Mouse (Mus musculus) forebrain, postnatal 0 days (tissue): ENCODE results near the gene Ndst2. TPM values are rescaled to one million over a fixed set of nuclear protein-coding genes. Genes with fewer than 3 reads are reported as not detected.

Experiments used
- ATAC-seq: fragments of 200-750 bp; cut with Nextera tagmentation; 2 replicates; pipeline ENCODE4 v1.8.0; 2017; ENCODE audit warnings: mild to moderate bottlenecking, moderate library complexity
- DNase-seq: peaks from one replicate; pipeline ENCODE4 v3.0.0-alpha.2; 2015
- H3K27ac ChIP-seq: fragments of 300-500 bp; sonication (generic); 2 replicates; pipeline ENCODE4 v1.5.1; 2014; ENCODE audit warnings: low read depth, mild to moderate bottlenecking, antibody characterized with exemption, low read length, moderate library complexity, mixed read lengths
- H3K27me3 ChIP-seq: fragments of 300-500 bp; sonication (generic); 2 replicates; pipeline ENCODE4 v1.6.1; 2014; ENCODE audit warnings: mild to moderate bottlenecking, low read length, mixed read lengths; ENCODE audit not compliant: insufficient read depth
- H3K36me3 ChIP-seq: fragments of 300-500 bp; sonication (generic); 2 replicates; pipeline ENCODE4 v1.6.1; 2014; ENCODE audit warnings: mild to moderate bottlenecking, moderate library complexity; ENCODE audit not compliant: insufficient read depth
- H3K4me1 ChIP-seq: fragments of 300-500 bp; sonication (generic); 2 replicates; pipeline ENCODE4 v1.6.1; 2014; ENCODE audit warnings: antibody characterized with exemption; ENCODE audit not compliant: insufficient read depth
- H3K4me2 ChIP-seq: fragments of 300-500 bp; sonication (generic); 2 replicates; pipeline ENCODE4 v1.6.1; 2014; ENCODE audit warnings: low read depth, mild to moderate bottlenecking, moderate library complexity
- H3K4me3 ChIP-seq: fragments of 300-500 bp; sonication (generic); 2 replicates; pipeline ENCODE4 v1.5.1; 2014; ENCODE audit warnings: low read depth, low read length, mixed read lengths
- H3K9ac ChIP-seq: fragments of 300-500 bp; sonication (generic); 2 replicates; pipeline ENCODE4 v1.6.1; 2014; ENCODE audit warnings: mild to moderate bottlenecking
- H3K9me3 ChIP-seq: fragments of 300-500 bp; sonication (generic); 2 replicates; pipeline ENCODE4 v1.6.1; 2016; ENCODE audit warnings: low read length
- CTCF ChIP-seq: sonication (generic); IDR thresholded peaks from 2 replicates; pipeline ENCODE4 v1.5.1; 2016; ENCODE audit warnings: antibody characterized with exemption, control low read depth, low read depth
- WGBS: fragments of 180-500 bp; shearing (Covaris S2); extraction: QIAGEN DNeasy Blood & Tissue Kit; methylation state at CpG from one replicate; pipeline ENCODE4 v1.1.7; 2014; 5-methylcytosine and 5-hydroxymethylcytosine counted together
- polyA plus RNA-seq: library from polyadenylated mRNA; unstranded; fragments of >200 nt; fragmentation: Nextera tagmentation; extraction: Ambion mirVana; gene quantifications from 2 replicates; pipeline ENCODE4 v1.2.1, GENCODE M21; 2015
- total RNA-seq: library from RNA; depleted of rRNA; stranded (reverse); fragments of >200 nt; gene quantifications from 2 replicates; pipeline ENCODE4 v1.2.3, GENCODE M21; 2014

The Ndst2 gene
- total and polyA plus RNA-seq, 2 experiments from 2014 or later = 11.2 to 25.0 TPM

GRCm38 (mm10) chr14:20772808-20773207, 38.4 kb upstream of the Ndst2 start:
- H3K4me3 ChIP-seq = no peak overlapping the region
- no peaks in the 10 kb centered on the region for H3K27me3 ChIP-seq
- no peak for ATAC-seq
- 71% methylated on average over 6 of the region's 6 CpGs for WGBS
- no peak overlapping the region for H3K9ac ChIP-seq
- no peaks in the 10 kb centered on the region for H3K4me1 ChIP-seq
- no peak overlapping the region for H3K4me2 ChIP-seq
- TF ChIP-seq CTCF = no peak
- H3K36me3 ChIP-seq = peaks cover 11% of the 10 kb centered on the region
- no peak for DNase-seq
- H3K9me3 ChIP-seq = no peaks in the 10 kb centered on the region
- H3K27ac ChIP-seq = no peak overlapping the region

GRCm38 (mm10) chr14:20771941-20772340, 37.6 kb upstream of the Ndst2 start:
- Histone ChIP-seq H3K4me2 (no peak overlapping the region), H3K4me3 (no peak overlapping the region), H3K9me3 (no peaks in the 10 kb centered on the region), H3K9ac (no peak overlapping the region), H3K27me3 (no peaks in the 10 kb centered on the region), H3K4me1 (no peaks in the 10 kb centered on the region), H3K36me3 (peaks cover 3% of the 10 kb centered on the region), H3K27ac (no peak overlapping the region)
- TF ChIP-seq CTCF = no peak
- no peak for DNase-seq
- no peak for ATAC-seq
- WGBS = 96% methylated on average over 3 of the region's 3 CpGs

GRCm38 (mm10) chr14:20768581-20768980, 34.2 kb upstream of the Ndst2 start:
- DNase-seq (peak; percentile 38), ATAC-seq (peak; percentile 30; the same call in 1 of the 2 replicates)
- H3K9me3 ChIP-seq = no peaks in the 10 kb centered on the region
- 63% methylated on average over 5 of the region's 5 CpGs for WGBS
- peak overlapping the region; percentile 21; the same call in 1 of the 2 replicates for H3K27ac ChIP-seq
- no peaks in the 10 kb centered on the region for H3K27me3 ChIP-seq
- H3K9ac ChIP-seq = no peak overlapping the region
- H3K36me3 ChIP-seq = peaks cover 20% of the 10 kb centered on the region
- H3K4me3 ChIP-seq = no peak overlapping the region
- TF ChIP-seq CTCF = no peak
- H3K4me2 ChIP-seq = no peak overlapping the region
- no peaks in the 10 kb centered on the region for H3K4me1 ChIP-seq

GRCm38 (mm10) chr14:20767936-20768335, 33.6 kb upstream of the Ndst2 start:
- Histone ChIP-seq H3K27ac (no peak overlapping the region), H3K4me3 (no peak overlapping the region), H3K9ac (no peak overlapping the region), H3K36me3 (peaks cover 27% of the 10 kb centered on the region), H3K27me3 (no peaks in the 10 kb centered on the region), H3K4me1 (no peaks in the 10 kb centered on the region), H3K4me2 (no peak overlapping the region), H3K9me3 (no peaks in the 10 kb centered on the region)
- 93% methylated on average over 7 of the region's 7 CpGs for WGBS
- DNase-seq (no peak), ATAC-seq (no peak)
- TF ChIP-seq CTCF = no peak

GRCm38 (mm10) chr14:20765642-20766258, 31.4 kb upstream of the Ndst2 start:
- WGBS = 29% methylated on average over 12 of the region's 12 CpGs
- Histone ChIP-seq H3K9me3 (no peaks in the 10 kb centered on the region), H3K27me3 (no peaks in the 10 kb centered on the region), H3K9ac (no peak overlapping the region), H3K4me1 (no peaks in the 10 kb centered on the region), H3K36me3 (peaks cover 47% of the 10 kb centered on the region), H3K4me2 (no peak overlapping the region), H3K27ac (no peak overlapping the region), H3K4me3 (no peak overlapping the region)
- ATAC-seq (peak; percentile 87), DNase-seq (peak; percentile 90)
- peak; percentile 97 for TF ChIP-seq CTCF

GRCm38 (mm10) chr14:20764942-20765341, 30.6 kb upstream of the Ndst2 start:
- H3K4me1 ChIP-seq = no peaks in the 10 kb centered on the region
- no peak overlapping the region for H3K9ac ChIP-seq
- WGBS = 92% methylated on average over 5 of the region's 5 CpGs
- H3K4me3 ChIP-seq = no peak overlapping the region
- DNase-seq (no peak), ATAC-seq (no peak)
- H3K27me3 ChIP-seq = no peaks in the 10 kb centered on the region
- no peak overlapping the region for H3K4me2 ChIP-seq
- H3K9me3 ChIP-seq = no peaks in the 10 kb centered on the region
- peaks cover 55% of the 10 kb centered on the region for H3K36me3 ChIP-seq
- TF ChIP-seq CTCF = no peak
- H3K27ac ChIP-seq = no peak overlapping the region

GRCm38 (mm10) chr14:20758768-20759435, 24.5 kb upstream of the Ndst2 start:
- 85% methylated on average over 8 of the region's 8 CpGs for WGBS
- H3K9ac ChIP-seq = no peak overlapping the region
- no peaks in the 10 kb centered on the region for H3K4me1 ChIP-seq
- DNase-seq (no peak), ATAC-seq (no peak)
- no peaks in the 10 kb centered on the region for H3K27me3 ChIP-seq
- H3K9me3 ChIP-seq = no peaks in the 10 kb centered on the region
- H3K4me3 ChIP-seq = no peak overlapping the region
- TF ChIP-seq CTCF = no peak; the same call in 1 of the 2 replicates
- no peak overlapping the region for H3K4me2 ChIP-seq
- H3K36me3 ChIP-seq = peaks cover 90% of the 10 kb centered on the region
- no peak overlapping the region for H3K27ac ChIP-seq
